Mouse (Mus musculus) liver, adult 2 months (tissue): ENCODE measurements around the gene Bud31.

Experiments used
- CTCF ChIP-seq: fragments of 200-500 bp; IDR thresholded peaks from 2 replicates; pipeline ENCODE4 v1.5.1; 2011; ENCODE audit warnings: low read depth, low read length, control low read depth
- POLR2A ChIP-seq: fragments of 200-500 bp; IDR thresholded peaks from 2 replicates; pipeline ENCODE4 v1.6.1; 2011; ENCODE audit warnings: low read length, control low read depth; ENCODE audit not compliant: insufficient read depth; ENCODE audit errors: extremely low read depth

GRCm38 (mm10) chr5:145191962-145192361 is 51.8 kb downstream of the Bud31 start, which contains the start of gene Atp5j2:
- TF ChIP-seq CTCF (no peak), POLR2A (no peak)
